Mouse (Mus musculus) subcutaneous adipose tissue, adult 2 months (tissue): ENCODE results near the gene Cdk13. TPM values are rescaled to one million over a fixed set of nuclear protein-coding genes. Genes with fewer than 3 reads are reported as not detected.

ENCODE experiments used
- polyA plus RNA-seq: library from polyadenylated mRNA; depleted of rRNA; stranded (reverse); fragments of >200 nt; gene quantifications from 2 replicates; pipeline ENCODE4 v1.2.3, GENCODE M21; 2012; ENCODE audit warnings: low replicate concordance; rRNA removed

The Cdk13 gene
- 20.4 and 35.8 TPM in 2 replicates for polyA plus RNA-seq

GRCm38 (mm10) chr13:17804909-17805613 is at the start of gene Cdk13:
Cdk13 (minus strand) TSS chr13:17805097.

GRCm38 (mm10) chr13:17694911-17695699 is 109.8 kb downstream of the Cdk13 start, which contains the start of the genes Mplkip and Sugct:
Mplkip (plus strand) TSS chr13:17695192.
Sugct (minus strand) TSS chr13:17695553.

Other genes starting within 250 kb of the Cdk13 start
- 5.2 and 11.9 TPM in 2 replicates for gene Mplkip, start 109.9 kb downstream of the Cdk13 start, polyA plus RNA-seq
- 2.1 and 4.1 TPM in 2 replicates for gene Sugct, start 109.5 kb downstream of the Cdk13 start, polyA plus RNA-seq
- 18.6 and 24.6 TPM in 2 replicates for gene Rala, start 139.1 kb upstream of the Cdk13 start, polyA plus RNA-seq
- gene Yae1d1, start 188.3 kb upstream of the Cdk13 start, polyA plus RNA-seq, result 10.4 and 16.6 TPM in 2 replicates